Mouse (Mus musculus) intestine, embryonic 16.5 days (tissue): ENCODE data around the gene Galnt16. TPM values are rescaled to one million over a fixed set of nuclear protein-coding genes. Genes with fewer than 3 reads are reported as not detected.

Experiments
- ATAC-seq: fragments of 200-750 bp; cut with Nextera tagmentation; 2 replicates; pipeline ENCODE4 v1.8.0; 2017; ENCODE audit warnings: moderate TSS enrichment, moderate library complexity
- H3K27ac ChIP-seq: fragments of 300-500 bp; sonication (generic); 2 replicates; pipeline ENCODE4 v1.5.1; 2014; ENCODE audit warnings: mild to moderate bottlenecking, low read length
- H3K27me3 ChIP-seq: fragments of 300-500 bp; sonication (generic); replicated peaks from 2 replicates; pipeline ENCODE4 v1.6.1; 2014; ENCODE audit warnings: low read length, control low read depth, mixed read lengths; ENCODE audit not compliant: control insufficient read depth, insufficient read depth
- H3K36me3 ChIP-seq: fragments of 300-500 bp; sonication (generic); 2 replicates; pipeline ENCODE4 v1.6.1; 2014; ENCODE audit warnings: low read length, control low read depth; ENCODE audit not compliant: control insufficient read depth, insufficient read depth
- H3K4me1 ChIP-seq: fragments of 300-500 bp; sonication (generic); 2 replicates; pipeline ENCODE4 v1.6.1; 2014; ENCODE audit warnings: low read length, control low read depth, mixed read lengths; ENCODE audit not compliant: control insufficient read depth, insufficient read depth
- H3K4me2 ChIP-seq: fragments of 300-500 bp; sonication (generic); 2 replicates; pipeline ENCODE4 v1.6.1; 2014; ENCODE audit warnings: low read depth, low read length, control low read depth
- H3K4me3 ChIP-seq: fragments of 300-500 bp; sonication (generic); 2 replicates; pipeline ENCODE4 v1.5.1; 2014; ENCODE audit warnings: mild to moderate bottlenecking, low read length
- H3K9ac ChIP-seq: fragments of 300-500 bp; sonication (generic); 2 replicates; pipeline ENCODE4 v1.6.1; 2014; ENCODE audit warnings: low read depth, low read length
- H3K9me3 ChIP-seq: fragments of 300-500 bp; sonication (generic); 2 replicates; pipeline ENCODE4 v1.6.1; 2016; ENCODE audit warnings: low read length, control low read depth; ENCODE audit not compliant: control insufficient read depth
- WGBS: fragments of 180-500 bp; shearing (Covaris S2); extraction: QIAGEN DNeasy Blood & Tissue Kit; methylation state at CpG from one replicate; pipeline ENCODE4 v1.1.7; 2014; 5-methylcytosine and 5-hydroxymethylcytosine counted together
- polyA plus RNA-seq: library from polyadenylated mRNA; unstranded; fragments of >200 nt; fragmentation: Nextera tagmentation; extraction: Ambion mirVana; gene quantifications from 2 replicates; pipeline ENCODE4 v1.2.1, GENCODE M21; 2015

The Galnt16 gene
- 8.1 and 8.4 TPM in 2 replicates for polyA plus RNA-seq

- ATAC-seq: no peak
- Histone ChIP-seq H3K9ac (peak within 1 kb of the TSS; percentile 66), H3K9me3 (no peaks in the 10 kb centered on the region), H3K4me3 (peak within 1 kb of the TSS; percentile 66), H3K4me2 (peak within 1 kb of the TSS; percentile 96), H3K27ac (peak within 1 kb of the TSS; percentile 41; the same call in 1 of the 2 replicates), H3K36me3 (no peaks in the 10 kb centered on the region), H3K4me1 (peaks cover 13% of the 10 kb centered on the region), H3K27me3 (peaks cover 52% of the 10 kb centered on the region)
- 8% methylated on average over 14 of the region's 14 CpGs for WGBS
These were observed at the start of gene Galnt16 for GRCm38 (mm10) chr12:80517977-80518376. TSS of gene Galnt16 (plus strand) at chr12:80518277.

GRCm38 (mm10) chr12:80470206-80470605 lies 47.9 kb upstream of the Galnt16 start:
- WGBS: 83% methylated on average over 2 of the region's 2 CpGs
- no peaks in the 10 kb centered on the region for H3K36me3 ChIP-seq
- no peak overlapping the region for H3K9ac ChIP-seq

DNA sequence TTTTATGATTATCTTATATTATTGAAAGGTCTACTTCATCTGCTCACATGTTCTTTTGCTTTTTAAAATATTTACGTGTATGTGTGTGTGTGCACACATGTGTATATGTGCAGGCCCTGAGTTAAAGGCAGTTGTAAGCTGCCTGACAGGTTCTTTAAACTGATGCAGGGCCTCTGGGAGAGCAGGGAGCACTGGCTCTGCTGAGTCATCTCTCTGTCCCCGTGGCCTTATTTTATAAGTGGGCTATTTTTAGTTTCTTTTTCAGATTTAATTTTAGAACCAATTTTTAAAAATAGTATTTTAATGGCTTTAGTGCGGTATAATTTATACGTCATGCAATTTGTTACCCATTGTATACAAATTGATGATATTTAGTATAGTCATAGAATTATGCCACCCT lies 46.2 kb upstream of the Galnt16 start:
- H3K9ac ChIP-seq: no peak overlapping the region
- 66% methylated on average over 4 of the region's 4 CpGs for WGBS
- no peaks in the 10 kb centered on the region for H3K4me1 ChIP-seq
- H3K27ac ChIP-seq: no peak overlapping the region
- no peak overlapping the region for H3K4me3 ChIP-seq
- no peaks in the 10 kb centered on the region for H3K27me3 ChIP-seq
- ATAC-seq: no peak
- no peak overlapping the region for H3K4me2 ChIP-seq
- no peaks in the 10 kb centered on the region for H3K36me3 ChIP-seq
- no peaks in the 10 kb centered on the region for H3K9me3 ChIP-seq

More at GRCm38 (mm10) chr12:80470206-80470605, 47.9 kb upstream of the Galnt16 start:
- Histone ChIP-seq H3K9me3 (no peaks in the 10 kb centered on the region), H3K27ac (no peak overlapping the region), H3K4me3 (no peak overlapping the region), H3K4me2 (no peak overlapping the region), H3K27me3 (no peaks in the 10 kb centered on the region), H3K4me1 (no peaks in the 10 kb centered on the region)
- ATAC-seq: no peak

DNA sequence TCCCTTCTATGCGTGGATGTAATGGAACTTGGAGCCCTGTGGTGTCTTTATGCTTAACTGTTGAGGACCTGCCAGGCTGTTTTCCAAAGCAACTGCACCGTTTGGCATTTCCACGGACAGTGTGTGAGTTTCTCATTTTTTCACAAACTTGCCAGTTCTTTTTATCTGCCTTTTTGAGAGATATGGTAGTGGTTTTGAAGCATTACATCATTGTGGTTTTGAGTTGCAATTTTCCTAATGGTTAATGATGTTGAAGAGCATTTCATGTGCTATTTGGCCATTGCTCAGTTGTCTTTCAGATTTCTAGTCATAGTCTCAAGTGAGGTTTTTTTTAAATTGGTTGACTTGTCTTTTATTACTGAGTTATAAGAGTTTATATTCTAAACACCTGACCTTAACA lies 44.3 kb upstream of the Galnt16 start:
- H3K4me3 ChIP-seq: no peak overlapping the region
- H3K4me1 ChIP-seq: no peaks in the 10 kb centered on the region
- WGBS: 88% methylated on average over 3 of the region's 3 CpGs
- no peak overlapping the region for H3K4me2 ChIP-seq
- H3K9me3 ChIP-seq: no peaks in the 10 kb centered on the region
- H3K27me3 ChIP-seq: no peaks in the 10 kb centered on the region
- no peaks in the 10 kb centered on the region for H3K36me3 ChIP-seq
- no peak overlapping the region for H3K27ac ChIP-seq
- ATAC-seq: no peak
- H3K9ac ChIP-seq: no peak overlapping the region

- no peaks in the 10 kb centered on the region for H3K9me3 ChIP-seq
- no peak overlapping the region for H3K4me2 ChIP-seq
- no peak for ATAC-seq
- H3K27me3 ChIP-seq: no peaks in the 10 kb centered on the region
- H3K36me3 ChIP-seq: no peaks in the 10 kb centered on the region; the same call in 1 of the 2 replicates
- H3K9ac ChIP-seq: no peak overlapping the region
- no peak overlapping the region for H3K4me3 ChIP-seq
- no peak overlapping the region for H3K27ac ChIP-seq
- H3K4me1 ChIP-seq: no peaks in the 10 kb centered on the region
- WGBS: 89% methylated on average over 3 of the region's 3 CpGs
These were observed 38.1 kb upstream of the Galnt16 start for GRCm38 (mm10) chr12:80479986-80480385.

DNA sequence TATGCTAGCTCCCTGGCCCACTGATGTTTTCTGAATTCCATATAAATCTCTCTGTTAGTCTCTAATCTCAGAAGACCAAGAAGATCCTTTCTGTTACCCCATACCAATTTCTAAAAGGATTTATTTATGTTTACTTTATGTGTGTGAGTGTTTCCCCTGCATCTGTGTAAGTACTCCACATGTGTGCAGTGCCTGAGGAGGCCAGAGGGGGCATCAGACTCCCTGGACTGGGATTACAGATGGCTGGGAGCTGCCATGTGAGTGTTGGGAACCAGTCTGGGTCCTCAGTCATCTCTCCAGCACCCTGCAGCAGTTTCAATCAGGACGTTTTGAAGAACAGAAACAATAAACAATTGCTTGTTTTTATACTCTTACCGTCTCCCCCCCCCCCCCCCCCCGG lies 34.7 kb upstream of the Galnt16 start:
- Histone ChIP-seq H3K9ac (no peak overlapping the region), H3K9me3 (no peaks in the 10 kb centered on the region), H3K4me1 (no peaks in the 10 kb centered on the region), H3K27me3 (no peaks in the 10 kb centered on the region), H3K27ac (no peak overlapping the region), H3K4me3 (no peak overlapping the region), H3K4me2 (no peak overlapping the region), H3K36me3 (no peaks in the 10 kb centered on the region; the same call in 1 of the 2 replicates)
- no peak for ATAC-seq
- WGBS: 70% methylated on average over 3 of the region's 3 CpGs

DNA sequence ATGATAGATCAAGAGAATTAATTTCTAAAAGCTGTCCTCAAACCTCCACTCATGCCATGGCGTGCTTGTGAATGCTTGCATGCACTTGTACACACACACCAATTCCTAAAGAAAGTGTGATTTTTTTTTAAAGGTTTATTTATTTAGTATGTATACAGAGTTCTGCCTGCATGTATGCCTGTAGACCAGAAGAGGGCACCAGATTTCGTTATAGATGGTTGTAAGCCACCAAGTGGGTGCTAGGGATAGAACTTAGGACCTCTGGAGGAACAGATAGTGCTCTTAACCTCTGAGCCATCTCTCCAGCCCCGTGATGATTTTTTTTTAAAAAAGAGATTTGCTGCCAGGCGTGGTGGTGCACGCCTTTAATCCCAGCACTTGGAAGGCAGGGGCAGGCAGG lies 24.8 kb upstream of the Galnt16 start:
- WGBS: 89% methylated on average over 5 of the region's 5 CpGs
- ATAC-seq: no peak
- no peaks in the 10 kb centered on the region for H3K4me1 ChIP-seq
- no peaks in the 10 kb centered on the region for H3K27me3 ChIP-seq
- no peak overlapping the region for H3K9ac ChIP-seq
- H3K4me2 ChIP-seq: no peak overlapping the region
- no peaks in the 10 kb centered on the region for H3K9me3 ChIP-seq
- H3K36me3 ChIP-seq: peaks cover 7% of the 10 kb centered on the region; the same call in 1 of the 2 replicates
- H3K4me3 ChIP-seq: no peak overlapping the region
- no peak overlapping the region for H3K27ac ChIP-seq

- 79% methylated on average over 1 of the region's 1 CpGs for WGBS
- no peak for ATAC-seq
- H3K9ac ChIP-seq: no peak overlapping the region
- no peaks in the 10 kb centered on the region for H3K9me3 ChIP-seq
- no peaks in the 10 kb centered on the region for H3K4me1 ChIP-seq
- H3K27me3 ChIP-seq: no peaks in the 10 kb centered on the region
- H3K36me3 ChIP-seq: 0 out of 2 replicates have a peak, but pooled peaks cover 4% of the 10 kb centered on the region
- no peak overlapping the region for H3K4me3 ChIP-seq
- no peak overlapping the region for H3K27ac ChIP-seq
- no peak overlapping the region for H3K4me2 ChIP-seq
These were observed 22.4 kb upstream of the Galnt16 start for GRCm38 (mm10) chr12:80495691-80496090.

- Histone ChIP-seq H3K4me1 (no peaks in the 10 kb centered on the region), H3K4me3 (no peak overlapping the region), H3K9ac (no peak overlapping the region), H3K27ac (no peak overlapping the region), H3K4me2 (no peak overlapping the region), H3K27me3 (no peaks in the 10 kb centered on the region), H3K36me3 (no peaks in the 10 kb centered on the region), H3K9me3 (no peaks in the 10 kb centered on the region)
- 56% methylated on average over 4 of the region's 4 CpGs for WGBS
- ATAC-seq: no peak
These were observed 19.7 kb upstream of the Galnt16 start for GRCm38 (mm10) chr12:80498356-80498755.

GRCm38 (mm10) chr12:80500506-80500905 lies 17.6 kb upstream of the Galnt16 start:
- Histone ChIP-seq H3K9ac (no peak overlapping the region), H3K4me1 (no peaks in the 10 kb centered on the region), H3K4me2 (no peak overlapping the region), H3K9me3 (no peaks in the 10 kb centered on the region), H3K27me3 (no peaks in the 10 kb centered on the region), H3K27ac (no peak overlapping the region), H3K36me3 (no peaks in the 10 kb centered on the region), H3K4me3 (no peak overlapping the region)
- ATAC-seq: no peak
- 70% methylated on average over 1 of the region's 1 CpGs for WGBS
